Mouse (Mus musculus): ENCODE results near the gene Olfr418.
"Not testable (repeated sequence)": the region's sequence is repeated elsewhere in the genome, so short reads cannot be mapped to it uniquely, and the experiment has no call there.

The Olfr418 gene

GRCm38 (mm10) chr1:173265701-173266100 is at the start of gene Olfr418:
Gene Olfr418 (plus strand): TSS chr1:173266001.
- no peak for DNase-seq (ENCODE audit: low read depth, low spot score)

- no peak for DNase-seq (ENCODE audit: low read depth, low spot score)
Measured at GRCm38 (mm10) chr1:173216481-173216880, 49.3 kb upstream of the Olfr418 start.

DNA sequence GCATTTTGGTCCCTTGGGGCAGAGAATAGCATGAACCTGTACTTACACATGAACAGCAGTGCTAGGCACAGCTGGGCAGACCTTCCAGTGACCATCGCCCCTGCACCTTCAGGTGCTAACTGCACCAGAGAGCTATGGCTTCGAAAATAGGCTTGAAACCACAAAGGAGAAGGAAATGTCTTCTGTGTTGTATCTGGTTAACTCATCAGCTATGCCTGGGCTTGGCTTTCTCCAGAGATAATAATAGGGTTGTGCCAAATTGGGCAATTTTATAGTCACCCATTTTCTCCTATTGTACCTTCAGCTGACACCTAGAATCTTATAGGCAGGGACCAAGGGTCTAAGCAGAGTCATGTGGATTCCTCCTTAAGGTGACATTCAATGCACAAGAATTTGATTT is 38.7 kb upstream of the Olfr418 start, which contains the start of gene Fcer1a:
Gene Fcer1a (minus strand): TSS at position 134 of the 400 bp plus-strand sequence.
- DNase-seq (ENCODE audit: low read depth, low spot score) = no peak

GRCm38 (mm10) chr1:173237004-173237403 is 28.8 kb upstream of the Olfr418 start:
- DNase-seq (ENCODE audit: low read depth, low spot score) = not testable (repeated sequence)

GRCm38 (mm10) chr1:173249888-173250287 is 15.9 kb upstream of the Olfr418 start:
- no peak for DNase-seq (ENCODE audit: low read depth, low spot score)

DNA sequence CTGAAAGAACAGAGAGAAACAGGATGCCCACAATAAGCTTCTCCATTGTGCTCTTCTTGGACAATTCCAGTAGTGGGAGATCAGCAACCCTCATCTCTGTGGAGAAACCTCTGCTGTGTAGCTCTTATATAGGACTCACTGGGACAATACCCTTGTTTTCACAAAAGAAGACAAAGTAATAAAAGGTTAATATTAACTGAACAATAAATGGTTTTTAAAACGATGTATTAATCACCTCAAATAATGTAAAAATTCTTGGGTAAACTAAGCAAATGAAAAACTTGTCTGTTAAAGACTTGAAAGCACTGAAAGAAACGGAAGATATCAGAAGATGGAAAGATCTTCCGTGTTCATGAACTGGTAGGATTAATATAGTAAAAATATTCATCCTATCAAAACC is 11.9 kb downstream of the Olfr418 start, which contains the start of gene Mptx2:
Gene Mptx2 (minus strand): TSS at position 101 of the 400 bp plus-strand sequence.
- DNase-seq (ENCODE audit: low read depth, low spot score) = no peak

DNA sequence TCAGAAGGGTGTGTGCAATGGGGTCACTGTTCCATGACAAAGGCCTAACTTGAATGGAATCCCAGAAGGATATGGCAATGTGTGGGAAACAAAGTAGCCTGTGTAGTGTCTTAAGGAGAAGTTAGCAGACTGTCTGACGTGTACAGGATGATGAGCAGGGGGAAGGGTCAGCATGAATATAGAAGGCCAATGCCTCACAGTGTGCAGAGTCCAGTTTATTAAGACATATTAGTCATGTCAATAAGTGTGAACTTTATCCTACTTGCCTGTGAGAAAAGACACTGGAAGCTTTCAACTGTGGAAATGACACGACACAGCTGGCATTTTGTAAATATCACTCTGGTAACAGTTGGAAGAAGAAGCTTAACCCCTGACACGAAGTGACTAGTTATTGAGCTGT is 37.0 kb downstream of the Olfr418 start:
- DNase-seq (ENCODE audit: low read depth, low spot score) = not testable (repeated sequence)

- DNase-seq (ENCODE audit: low read depth, low spot score) = not testable (repeated sequence)
Measured at GRCm38 (mm10) chr1:173313535-173314050, 47.8 kb downstream of the Olfr418 start.

- no peak for DNase-seq (ENCODE audit: low read depth, low spot score)
Measured at GRCm38 (mm10) chr1:173315725-173316124, 49.9 kb downstream of the Olfr418 start.

DNA sequence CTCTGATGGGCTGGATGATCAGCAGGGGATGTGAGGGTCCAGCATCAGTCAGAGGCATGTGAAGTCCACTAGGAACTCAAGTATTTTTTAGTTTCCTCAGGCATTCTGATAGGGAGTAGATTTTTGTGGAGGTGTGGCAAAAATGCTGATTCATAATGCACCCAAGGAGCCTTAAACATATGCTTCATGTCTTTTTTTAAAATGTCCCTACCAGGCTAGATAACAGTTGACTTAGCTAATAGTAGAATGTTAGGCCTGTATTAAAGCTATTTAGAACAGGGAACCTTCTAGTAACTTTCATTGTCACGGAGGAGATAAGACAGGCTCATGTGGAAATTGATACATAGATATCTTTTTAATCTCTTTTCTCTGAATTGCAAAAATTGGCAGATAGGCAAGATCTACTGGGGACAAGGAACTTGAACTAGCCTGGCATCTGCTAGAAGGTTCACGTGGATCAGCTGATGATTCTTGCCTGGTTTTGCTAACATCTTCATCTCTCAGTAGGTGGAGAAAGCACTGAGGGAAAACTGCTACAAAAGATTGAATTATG is 52.2 kb downstream of the Olfr418 start:
- DNase-seq (ENCODE audit: low read depth, low spot score) = no peak

GRCm38 (mm10) chr1:173321593-173322248 is 55.9 kb downstream of the Olfr418 start:
- no peak for DNase-seq (ENCODE audit: low read depth, low spot score)

DNA sequence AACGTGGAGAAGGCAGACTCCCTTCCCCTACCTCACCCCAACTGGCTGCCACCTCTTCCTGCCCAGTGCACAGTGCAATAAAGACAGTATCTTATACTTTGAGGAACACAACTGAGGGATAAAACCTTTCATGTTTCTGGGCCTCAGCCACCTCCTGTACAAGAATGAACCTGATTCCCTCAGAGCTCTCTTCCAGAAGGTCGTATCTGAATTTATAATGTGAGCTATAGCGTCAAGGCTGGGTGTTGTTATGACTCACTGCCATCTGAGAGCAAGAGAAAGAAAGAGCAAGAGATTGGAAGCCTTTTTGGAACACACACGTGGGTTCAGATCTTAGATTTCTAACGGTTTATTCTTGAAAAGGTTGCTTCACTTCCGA is 56.4 kb downstream of the Olfr418 start:
- no peak for DNase-seq (ENCODE audit: low read depth, low spot score)
